37 mouse cellular contexts compared by ENCODE assay signal in the genomic region with DNA sequence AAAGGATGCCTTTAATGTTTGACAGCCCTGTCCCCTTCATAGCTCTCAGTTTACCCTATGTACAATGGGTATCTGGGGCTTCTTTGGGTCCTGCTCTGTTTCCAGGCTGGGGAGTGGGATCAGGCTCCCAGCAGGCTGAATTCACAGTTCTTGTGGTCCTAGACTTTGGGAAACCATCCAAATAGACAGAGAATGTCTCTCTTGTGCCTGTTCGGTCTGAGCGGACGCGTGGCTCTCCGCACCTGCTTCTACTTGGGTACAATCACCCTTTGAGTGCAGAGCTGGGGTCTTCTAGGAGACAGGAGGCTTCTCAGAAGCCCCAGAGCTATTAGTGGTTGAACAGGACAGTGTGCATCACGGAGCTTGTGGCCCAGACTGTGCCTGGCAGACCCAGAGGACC. TPM values are rescaled to one million over a fixed set of nuclear protein-coding genes. Genes with fewer than 3 reads are reported as not detected.
DNase-seq lines count a peak whose midpoint lies in the region; ATAC-seq and TF ChIP-seq lines count a peak whose summit lies in the region.
"Had no signal": no experiment of that assay in that cellular context is flagged by ENCODE, and none has a peak within 500 bp of the region (broad histone marks: within the 10 kb centered on the region; RNA-seq: fewer than 3 reads in every experiment).

Gene Neu4, plus strand, starts transcription at position 301 of the 400 bp plus-strand sequence.

- no peak within 1 kb of the TSS for H3K9ac ChIP-seq in hindbrain, postnatal 0 days (replicated peaks; ENCODE audit: low read length)
- H3K9ac ChIP-seq in forebrain, embryonic 13.5 days, result no peak within 1 kb of the TSS
- H3K9ac ChIP-seq: embryonic facial prominence, embryonic 13.5 days; forebrain, embryonic 12.5 days; heart, embryonic 13.5 days; hindbrain, embryonic 12.5 days; hindbrain, embryonic 15.5 days had no signal

- H3K9me3 ChIP-seq in hindbrain, postnatal 0 days (ENCODE audit: low read length), result no peaks in the 10 kb centered on the region
- H3K9me3 ChIP-seq in hindbrain, embryonic 10.5 days, result no peaks in the 10 kb centered on the region
- no peaks in the 10 kb centered on the region for H3K9me3 ChIP-seq in forebrain, embryonic 13.5 days (replicated peaks)
- H3K9me3 ChIP-seq: embryonic facial prominence, embryonic 10.5 days; embryonic facial prominence, embryonic 13.5 days; forebrain, embryonic 12.5 days; G1E; heart, embryonic 10.5 days; hindbrain, embryonic 12.5 days; hindbrain, embryonic 15.5 days had no signal

- no peak within 1 kb of the TSS for H3K4me2 ChIP-seq in hindbrain, postnatal 0 days (ENCODE audit: low read depth, low read length)
- no peak within 1 kb of the TSS for H3K4me2 ChIP-seq in forebrain, embryonic 13.5 days
- H3K4me2 ChIP-seq: embryonic facial prominence, embryonic 13.5 days; forebrain, embryonic 12.5 days; heart, embryonic 13.5 days; hindbrain, embryonic 12.5 days; hindbrain, embryonic 15.5 days had no signal

- 84% methylated on average over 6 of the region's 6 CpGs for WGBS in hindbrain, postnatal 0 days
- 88% methylated on average over 6 of the region's 6 CpGs for WGBS in hindbrain, embryonic 10.5 days
- 86% methylated on average over 6 of the region's 6 CpGs for WGBS in forebrain, embryonic 13.5 days

- H3K27me3 ChIP-seq in hindbrain, postnatal 0 days (ENCODE audit: insufficient read depth, low read length), result no peaks in the 10 kb centered on the region
- H3K27me3 ChIP-seq in hindbrain, embryonic 10.5 days (ENCODE audit: insufficient read depth, poor library complexity, severe bottlenecking), result no peaks in the 10 kb centered on the region
- H3K27me3 ChIP-seq in forebrain, embryonic 13.5 days, result no peaks in the 10 kb centered on the region
- H3K27me3 ChIP-seq: CH12.LX; embryonic facial prominence, embryonic 13.5 days; forebrain, embryonic 12.5 days; heart, embryonic 13.5 days; hindbrain, embryonic 12.5 days; hindbrain, embryonic 15.5 days had no signal

- DNase-seq in hindbrain, postnatal 0 days (ENCODE audit: low spot score), result no peak
- no peak for DNase-seq in hindbrain, embryonic 10.5 days (ENCODE audit: low spot score)
- DNase-seq in layer of hippocampus, postnatal 25 days (ENCODE audit: extremely low spot score in 1 of 2, low spot score in 1 of 2), result no peak
- no peak for DNase-seq in layer of hippocampus, adult 2 months (ENCODE audit: low spot score in 2 of 2)
- DNase-seq in right cerebral cortex, postnatal 10 days (ENCODE audit: low spot score in 2 of 2), result peak; percentile 33 to 47
- DNase-seq in right cerebral cortex, postnatal 14 days, result no peak
- DNase-seq: adrenal gland, postnatal 10 days; adrenal gland, postnatal 36 days; B cell, adult 2 months; cerebellum, adult 11 months; cerebellum, adult 2 months; cerebellum, adult 9-11 months; cerebellum, postnatal 25 days; embryo, embryonic 11 days; gastrocnemius, postnatal 10 days; gastrocnemius, postnatal 36 days; heart, adult 2 months; heart, postnatal 14 days; heart, postnatal 4 days had no signal

- H3K4me3 ChIP-seq in hindbrain, postnatal 0 days (ENCODE audit: low read length), result no peak within 1 kb of the TSS
- no peak within 1 kb of the TSS for H3K4me3 ChIP-seq in hindbrain, embryonic 10.5 days
- H3K4me3 ChIP-seq in layer of hippocampus, adult 2 months, result no peak within 1 kb of the TSS
- no peak within 1 kb of the TSS for H3K4me3 ChIP-seq in forebrain, embryonic 13.5 days
- H3K4me3 ChIP-seq: embryonic facial prominence, embryonic 10.5 days; embryonic facial prominence, embryonic 13.5 days; erythroblast, embryonic 14.5 days; forebrain, embryonic 12.5 days; heart, adult 2 months; heart, embryonic 10.5 days; heart, embryonic 13.5 days; hindbrain, embryonic 12.5 days; hindbrain, embryonic 15.5 days had no signal

- no peaks in the 10 kb centered on the region for H3K4me1 ChIP-seq in hindbrain, postnatal 0 days (ENCODE audit: insufficient read depth, low read length)
- H3K4me1 ChIP-seq in hindbrain, embryonic 10.5 days (replicated peaks), result no peaks in the 10 kb centered on the region
- no peaks in the 10 kb centered on the region for H3K4me1 ChIP-seq in forebrain, embryonic 13.5 days
- H3K4me1 ChIP-seq: embryonic facial prominence, embryonic 10.5 days; embryonic facial prominence, embryonic 13.5 days; forebrain, embryonic 12.5 days; heart, embryonic 10.5 days; heart, embryonic 13.5 days; hindbrain, embryonic 12.5 days; hindbrain, embryonic 15.5 days had no signal

- no peak for TF ChIP-seq CTCF in hindbrain, postnatal 0 days (IDR thresholded peaks at IDR 0.05; ENCODE audit: low read depth)
- no peak for TF ChIP-seq CTCF in layer of hippocampus, adult 2 months (conservative IDR thresholded peaks at IDR 0.05)

- H3K36me3 ChIP-seq in hindbrain, postnatal 0 days (ENCODE audit: insufficient read depth, low read length), result no peaks in the 10 kb centered on the region
- no peaks in the 10 kb centered on the region for H3K36me3 ChIP-seq in hindbrain, embryonic 10.5 days
- H3K36me3 ChIP-seq in forebrain, embryonic 13.5 days (ENCODE audit: poor library complexity, severe bottlenecking), result no peaks in the 10 kb centered on the region
- H3K36me3 ChIP-seq: embryonic facial prominence, embryonic 10.5 days; embryonic facial prominence, embryonic 13.5 days; forebrain, embryonic 12.5 days; G1E; heart, embryonic 10.5 days; heart, embryonic 13.5 days; hindbrain, embryonic 12.5 days; hindbrain, embryonic 15.5 days had no signal

- no peak within 1 kb of the TSS for H3K27ac ChIP-seq in hindbrain, postnatal 0 days
- H3K27ac ChIP-seq in hindbrain, embryonic 10.5 days, result no peak within 1 kb of the TSS
- H3K27ac ChIP-seq in layer of hippocampus, adult 2 months, result no peak within 1 kb of the TSS
- no peak within 1 kb of the TSS for H3K27ac ChIP-seq in forebrain, embryonic 13.5 days
- H3K27ac ChIP-seq: embryonic facial prominence, embryonic 10.5 days; embryonic facial prominence, embryonic 13.5 days; forebrain, embryonic 12.5 days; heart, adult 2 months; heart, embryonic 10.5 days; heart, embryonic 13.5 days; hindbrain, embryonic 12.5 days; hindbrain, embryonic 15.5 days had no signal

- peak; percentile 40; the same call in 1 of the 2 replicates for ATAC-seq in hindbrain, postnatal 0 days
- no peak for ATAC-seq in forebrain, embryonic 13.5 days
- ATAC-seq: forebrain, embryonic 16.5 days; Patski had no signal

RNA-seq across cellular contexts. Expression of gene Neu4, which starts in this region (rescaled TPM):
- total RNA-seq in hindbrain, postnatal 0 days (2014; rRNA removed), result 1.2 and 2.2 TPM in 2 replicates
- 1.1 and 1.6 TPM in 2 replicates for polyA plus RNA-seq in hindbrain, postnatal 0 days (2015; fragmentation: Nextera tagmentation; extraction: Ambion mirVana)
- polyA plus RNA-seq in hindbrain, embryonic 10.5 days (2016; fragmentation: Nextera tagmentation; extraction: Ambion mirVana), result not detected in 2 replicates
- total RNA-seq in layer of hippocampus, postnatal 25 days (2021), result 10 to 100 TPM; 15.3 to 17.6 TPM
- total RNA-seq in layer of hippocampus, adult 2 months (2021), result 10 to 100 TPM in 1 of 2 experiments, 1 to 10 TPM in 1; 9.4 to 10.6 TPM
- not detected in 2 replicates for polyA plus RNA-seq in forebrain, embryonic 13.5 days (2015; fragmentation: Nextera tagmentation; extraction: Ambion mirVana)
- total RNA-seq: adrenal gland, adult 18-20 months; adrenal gland, postnatal 10 days; adrenal gland, postnatal 36 days; CH12.LX; common myeloid progenitor, adult 5-6 weeks; gastrocnemius, adult 18-20 months; gastrocnemius, postnatal 10 days; gastrocnemius, postnatal 36 days; granulocyte monocyte progenitor cell, adult 5-6 weeks; heart, adult 2 months; heart, postnatal 14 days; heart, postnatal 4 days had no signal
- polyA plus RNA-seq: embryonic facial prominence, embryonic 10.5 days; embryonic facial prominence, embryonic 13.5 days; erythroblast, embryonic 14.5 days; forebrain, embryonic 12.5 days; forebrain, embryonic 16.5 days; G1E; heart, adult 2 months; heart, embryonic 10.5 days; heart, embryonic 16.5 days; hindbrain, embryonic 12.5 days; hindbrain, embryonic 15.5 days; Patski had no signal

Comparison
In these comparisons a context has a peak if more than half of its experiments do, and no peak if none do; other contexts are left out.
1. DNase-seq: peak in right cerebral cortex, postnatal 10 days (2 of 2); none in hindbrain, postnatal 0 days (single experiment), hindbrain, embryonic 10.5 days (single experiment), layer of hippocampus, postnatal 25 days (0 of 2), layer of hippocampus, adult 2 months (0 of 2) and right cerebral cortex, postnatal 14 days (single experiment).